Mouse (Mus musculus) A20 (cell line): Measurements from ENCODE around the gene Arl15.

Experiments used
- DNase-seq: peaks from one replicate; pipeline ENCODE4 v3.0.0-alpha.2; 2011; ENCODE audit warnings: low read depth, low spot score

Arl15 gene

GRCm38 (mm10) chr13:114094151-114094875 lies 300.0 kb downstream of the Arl15 start:
- DNase-seq: no peak

- no peak for DNase-seq
Observed at GRCm38 (mm10) chr13:114095440-114095839, 301.1 kb downstream of the Arl15 start.

GRCm38 (mm10) chr13:114096386-114096785 lies 302.1 kb downstream of the Arl15 start:
- DNase-seq: no peak

- no peak for DNase-seq
Observed at GRCm38 (mm10) chr13:114101155-114101554, 306.9 kb downstream of the Arl15 start.

GRCm38 (mm10) chr13:114106083-114106482 lies 311.8 kb downstream of the Arl15 start:
- no peak for DNase-seq

GRCm38 (mm10) chr13:114107499-114107898 lies 313.2 kb downstream of the Arl15 start:
- DNase-seq: no peak

GRCm38 (mm10) chr13:114109441-114109840 lies 315.1 kb downstream of the Arl15 start:
- no peak for DNase-seq

GRCm38 (mm10) chr13:114109845-114110244 lies 315.5 kb downstream of the Arl15 start:
- DNase-seq: no peak

GRCm38 (mm10) chr13:114113516-114113915 lies 319.2 kb downstream of the Arl15 start:
- no peak for DNase-seq

- DNase-seq: no peak
Observed at GRCm38 (mm10) chr13:114114586-114114985, 320.3 kb downstream of the Arl15 start.

GRCm38 (mm10) chr13:114115106-114115505 lies 320.8 kb downstream of the Arl15 start:
- no peak for DNase-seq

- DNase-seq: no peak
Observed at GRCm38 (mm10) chr13:114118104-114118830, 324.0 kb downstream of the Arl15 start.

- no peak for DNase-seq
Observed at GRCm38 (mm10) chr13:114119816-114120215, 325.5 kb downstream of the Arl15 start.

- DNase-seq: no peak
Observed at GRCm38 (mm10) chr13:114121591-114121990, 327.3 kb downstream of the Arl15 start.

GRCm38 (mm10) chr13:114123391-114123790 lies 329.1 kb downstream of the Arl15 start:
- no peak for DNase-seq

GRCm38 (mm10) chr13:114124385-114124784 lies 330.1 kb downstream of the Arl15 start:
- no peak for DNase-seq

- no peak for DNase-seq
Observed at GRCm38 (mm10) chr13:114124991-114125390, 330.7 kb downstream of the Arl15 start.

GRCm38 (mm10) chr13:114128366-114128765 lies 334.1 kb downstream of the Arl15 start:
- no peak for DNase-seq

- DNase-seq: no peak
Observed at GRCm38 (mm10) chr13:114129986-114130385, 335.7 kb downstream of the Arl15 start.

GRCm38 (mm10) chr13:114130566-114131319 lies 336.4 kb downstream of the Arl15 start:
- DNase-seq: no peak

GRCm38 (mm10) chr13:114138921-114139320 lies 344.6 kb downstream of the Arl15 start:
- no peak for DNase-seq

- DNase-seq: no peak
Observed at GRCm38 (mm10) chr13:114139570-114139969, 345.3 kb downstream of the Arl15 start.
